Mouse (Mus musculus): Measurements from ENCODE around the gene Mex3a. TPM values are rescaled to one million over a fixed set of nuclear protein-coding genes. Genes with fewer than 3 reads are reported as not detected.

The Mex3a gene
- polyA plus RNA-seq, 1 experiment from 2014 or later = 43.6 TPM

GRCm38 (mm10) chr3:88528646-88529045 lies 3.5 kb upstream of the Mex3a start:
- Histone ChIP-seq H3K27me3 (ENCODE audit: control insufficient read depth, insufficient read depth, low read length) (no peaks in the 10 kb centered on the region), H3K4me1 (ENCODE audit: control insufficient read depth, insufficient read depth, low read length) (peaks cover 21% of the 10 kb centered on the region), H3K4me3 (ENCODE audit: low read depth, low read length) (no peak overlapping the region), H3K36me3 (ENCODE audit: control insufficient read depth, insufficient read depth, low read length) (no peaks in the 10 kb centered on the region), H3K4me2 (ENCODE audit: low read depth) (no peak overlapping the region; the same call in 1 of the 2 replicates), H3K27ac (ENCODE audit: low read depth, low read length) (no peak overlapping the region), H3K9me3 (ENCODE audit: control insufficient read depth, low read length) (no peaks in the 10 kb centered on the region), H3K9ac (ENCODE audit: low read length) (no peak overlapping the region; the same call in 1 of the 2 replicates)
- ATAC-seq (ENCODE audit: insufficient read depth, low FRiP score, low TSS enrichment) (no peak), DNase-seq (ENCODE audit: low spot score) (no peak)
- WGBS = 94% methylated on average over 11 of the region's 11 CpGs

- Histone ChIP-seq H3K9ac (ENCODE audit: low read length) (peak overlapping the region; percentile 97), H3K27me3 (ENCODE audit: control insufficient read depth, insufficient read depth, low read length) (no peaks in the 10 kb centered on the region), H3K4me1 (ENCODE audit: control insufficient read depth, insufficient read depth, low read length) (peaks cover 26% of the 10 kb centered on the region), H3K4me2 (ENCODE audit: low read depth) (peak overlapping the region; percentile 66), H3K4me3 (ENCODE audit: low read depth, low read length) (peak overlapping the region; percentile 80), H3K36me3 (ENCODE audit: control insufficient read depth, insufficient read depth, low read length) (no peaks in the 10 kb centered on the region), H3K27ac (ENCODE audit: low read depth, low read length) (peak overlapping the region; percentile 80), H3K9me3 (ENCODE audit: control insufficient read depth, low read length) (no peaks in the 10 kb centered on the region)
- 32% methylated on average over 7 of the region's 7 CpGs for WGBS
- DNase-seq (ENCODE audit: low spot score) (peak; percentile 50), ATAC-seq (ENCODE audit: insufficient read depth, low FRiP score, low TSS enrichment) (no peak)
Observed at GRCm38 (mm10) chr3:88529204-88530000, 2.8 kb upstream of the Mex3a start.

- Histone ChIP-seq H3K9me3 (ENCODE audit: control insufficient read depth, low read length) (no peaks in the 10 kb centered on the region), H3K4me2 (ENCODE audit: low read depth) (peak overlapping the region; percentile 66), H3K36me3 (ENCODE audit: control insufficient read depth, insufficient read depth, low read length) (no peaks in the 10 kb centered on the region), H3K4me1 (ENCODE audit: control insufficient read depth, insufficient read depth, low read length) (peaks cover 35% of the 10 kb centered on the region), H3K4me3 (ENCODE audit: low read depth, low read length) (peak overlapping the region; percentile 80), H3K9ac (ENCODE audit: low read length) (peak overlapping the region; percentile 97), H3K27ac (ENCODE audit: low read depth, low read length) (peak overlapping the region; percentile 80), H3K27me3 (ENCODE audit: control insufficient read depth, insufficient read depth, low read length) (no peaks in the 10 kb centered on the region)
- peak; percentile 41 for DNase-seq (ENCODE audit: low spot score)
- 6% methylated on average over 11 of the region's 11 CpGs for WGBS
- no peak for ATAC-seq (ENCODE audit: insufficient read depth, low FRiP score, low TSS enrichment)
Observed at GRCm38 (mm10) chr3:88530082-88530864, 1.9 kb upstream of the Mex3a start.

- peak; percentile 95 for DNase-seq (ENCODE audit: low spot score)
Observed at GRCm38 (mm10) chr3:88531348-88532298, 572 bp upstream of the Mex3a start.

GRCm38 (mm10) chr3:88532689-88533511 lies 705 bp downstream of the Mex3a start:
- H3K9me3 ChIP-seq (ENCODE audit: control insufficient read depth, low read length) = no peaks in the 10 kb centered on the region
- H3K9ac ChIP-seq (ENCODE audit: low read length) = peak overlapping the region; percentile 97
- peak overlapping the region; percentile 66 for H3K4me2 ChIP-seq (ENCODE audit: low read depth)
- H3K4me1 ChIP-seq (ENCODE audit: control insufficient read depth, insufficient read depth, low read length) = peaks cover 51% of the 10 kb centered on the region
- H3K27ac ChIP-seq (ENCODE audit: low read depth, low read length) = peak overlapping the region; percentile 93
- ATAC-seq (ENCODE audit: insufficient read depth, low FRiP score, low TSS enrichment) (peak; percentile 14), DNase-seq (ENCODE audit: low spot score) (peak; percentile 81)
- H3K4me3 ChIP-seq (ENCODE audit: low read depth, low read length) = peak overlapping the region; percentile 80
- no peaks in the 10 kb centered on the region for H3K27me3 ChIP-seq (ENCODE audit: control insufficient read depth, insufficient read depth, low read length)
- peaks cover 14% of the 10 kb centered on the region for H3K36me3 ChIP-seq (ENCODE audit: control insufficient read depth, insufficient read depth, low read length)
- under 1% methylated on average over 39 of the region's 40 CpGs for WGBS

More at GRCm38 (mm10) chr3:88531348-88532298, 572 bp upstream of the Mex3a start:
- Histone ChIP-seq H3K36me3 (ENCODE audit: control insufficient read depth, insufficient read depth, low read length) (peaks cover 4% of the 10 kb centered on the region), H3K27me3 (ENCODE audit: control insufficient read depth, insufficient read depth, low read length) (no peaks in the 10 kb centered on the region), H3K27ac (ENCODE audit: low read depth, low read length) (peak overlapping the region; percentile 93), H3K9ac (ENCODE audit: low read length) (peak overlapping the region; percentile 97), H3K9me3 (ENCODE audit: control insufficient read depth, low read length) (no peaks in the 10 kb centered on the region), H3K4me2 (ENCODE audit: low read depth) (peak overlapping the region; percentile 66), H3K4me1 (ENCODE audit: control insufficient read depth, insufficient read depth, low read length) (peaks cover 45% of the 10 kb centered on the region), H3K4me3 (ENCODE audit: low read depth, low read length) (peak overlapping the region; percentile 80)
- under 1% methylated on average over 55 of the region's 63 CpGs for WGBS
- ATAC-seq (ENCODE audit: insufficient read depth, low FRiP score, low TSS enrichment) = peak; percentile 80

GRCm38 (mm10) chr3:88533706-88534105 lies 1.5 kb downstream of the Mex3a start:
- DNase-seq (ENCODE audit: low spot score) = no peak
- Histone ChIP-seq H3K36me3 (ENCODE audit: control insufficient read depth, insufficient read depth, low read length) (peaks cover 19% of the 10 kb centered on the region), H3K9me3 (ENCODE audit: control insufficient read depth, low read length) (no peaks in the 10 kb centered on the region), H3K4me3 (ENCODE audit: low read depth, low read length) (peak overlapping the region; percentile 80), H3K4me2 (ENCODE audit: low read depth) (peak overlapping the region; percentile 66), H3K27me3 (ENCODE audit: control insufficient read depth, insufficient read depth, low read length) (no peaks in the 10 kb centered on the region), H3K27ac (ENCODE audit: low read depth, low read length) (peak overlapping the region; percentile 93), H3K4me1 (ENCODE audit: control insufficient read depth, insufficient read depth, low read length) (peaks cover 56% of the 10 kb centered on the region), H3K9ac (ENCODE audit: low read length) (peak overlapping the region; percentile 97)
- ATAC-seq (ENCODE audit: insufficient read depth, low FRiP score, low TSS enrichment) = no peak
- 3% methylated on average over 4 of the region's 5 CpGs for WGBS

GRCm38 (mm10) chr3:88535005-88535404 lies 2.8 kb downstream of the Mex3a start:
- DNase-seq (ENCODE audit: low spot score) (no peak), ATAC-seq (ENCODE audit: insufficient read depth, low FRiP score, low TSS enrichment) (no peak)
- Histone ChIP-seq H3K4me2 (ENCODE audit: low read depth) (peak overlapping the region; percentile 66), H3K9me3 (ENCODE audit: control insufficient read depth, low read length) (no peaks in the 10 kb centered on the region), H3K27me3 (ENCODE audit: control insufficient read depth, insufficient read depth, low read length) (no peaks in the 10 kb centered on the region), H3K27ac (ENCODE audit: low read depth, low read length) (0 out of 2 replicates have a peak overlapping the region, but pooled peaks have one; percentile 23), H3K4me3 (ENCODE audit: low read depth, low read length) (peak overlapping the region; percentile 80), H3K36me3 (ENCODE audit: control insufficient read depth, insufficient read depth, low read length) (peaks cover 20% of the 10 kb centered on the region), H3K4me1 (ENCODE audit: control insufficient read depth, insufficient read depth, low read length) (peaks cover 55% of the 10 kb centered on the region), H3K9ac (ENCODE audit: low read length) (peak overlapping the region; percentile 97)
- 13% methylated on average over 3 of the region's 3 CpGs for WGBS
